Mouse (Mus musculus): ENCODE data around the gene Ins2. TPM values are rescaled to one million over a fixed set of nuclear protein-coding genes. Genes with fewer than 3 reads are reported as not detected.

Gene Ins2
- total RNA-seq, 2 experiments from 2014 or later, result not detected

Small RNA genes lying within 50 kb of the gene (microRNA-seq; reads per million reads assigned to microRNA genes)
- gene Mir483 (ENCODE audit: borderline replicate concordance in 2 of 2), result 1,127 to 1,736 reads per million in 2 experiments

Other genes with a start within 250 kb of the Ins2 start
- gene Tnnt3, start 244.5 kb downstream of the Ins2 start, total RNA-seq (2021), result over 10,000 TPM; 28,170 to 31,317 TPM
- gene Mrpl23, start 210.7 kb downstream of the Ins2 start, total RNA-seq (2021), result 10 to 100 TPM in 1 of 2 experiments, 1 to 10 TPM in 1; 8.6 to 18.3 TPM
- 100 to 1,000 TPM; 251 to 313 TPM for gene Igf2, start 76.6 kb downstream of the Ins2 start, total RNA-seq (2021)
- gene Gm49394, start 73.4 kb downstream of the Ins2 start, total RNA-seq (2021), result under 1 TPM in 1 of 2 experiments, not detected in 1; 0.08 TPM
- 1 to 10 TPM in 1 of 2 experiments, not detected in 1; 2.2 TPM for gene Th, start 187.7 kb upstream of the Ins2 start, total RNA-seq (2021)
- gene Ascl2, start 225.9 kb upstream of the Ins2 start, total RNA-seq (2021), result not detected

Measured in gastrocnemius, postnatal 25 days (tissue).